Mouse (Mus musculus) intestine, embryonic 15.5 days (tissue): ENCODE results near the gene Ints6. TPM values are rescaled to one million over a fixed set of nuclear protein-coding genes. Genes with fewer than 3 reads are reported as not detected.

Experiments
- ATAC-seq: fragments of 200-750 bp; cut with Nextera tagmentation; 2 replicates; pipeline ENCODE4 v1.8.0; 2017; ENCODE audit warnings: moderate TSS enrichment, moderate library complexity
- H3K27ac ChIP-seq: fragments of 300-500 bp; sonication (generic); 2 replicates; pipeline ENCODE4 v1.5.1; 2015; ENCODE audit warnings: mild to moderate bottlenecking, inconsistent platforms
- H3K27me3 ChIP-seq: fragments of 300-500 bp; sonication (generic); replicated peaks from 2 replicates; pipeline ENCODE4 v1.6.1; 2015; ENCODE audit warnings: inconsistent platforms
- H3K36me3 ChIP-seq: fragments of 300-500 bp; sonication (generic); 2 replicates; pipeline ENCODE4 v1.6.1; 2015; ENCODE audit warnings: inconsistent platforms
- H3K4me1 ChIP-seq: fragments of 300-500 bp; sonication (generic); replicated peaks from 2 replicates; pipeline ENCODE4 v1.6.1; 2015; ENCODE audit warnings: inconsistent platforms
- H3K4me2 ChIP-seq: fragments of 300-500 bp; sonication (generic); replicated peaks from 2 replicates; pipeline ENCODE4 v1.6.1; 2015; ENCODE audit warnings: mild to moderate bottlenecking, inconsistent platforms
- H3K4me3 ChIP-seq: fragments of 300-500 bp; sonication (generic); replicated peaks from 2 replicates; pipeline ENCODE4 v1.5.1; 2015; ENCODE audit warnings: inconsistent platforms
- H3K9ac ChIP-seq: fragments of 300-500 bp; sonication (generic); 2 replicates; pipeline ENCODE4 v1.6.1; 2015; ENCODE audit warnings: inconsistent platforms
- H3K9me3 ChIP-seq: fragments of 300-500 bp; sonication (generic); 2 replicates; pipeline ENCODE4 v1.6.1; 2016; ENCODE audit warnings: inconsistent platforms
- WGBS: fragments of 180-500 bp; shearing (Covaris S2); methylation state at CpG from one replicate; pipeline ENCODE4 v1.1.7; 2015; 5-methylcytosine and 5-hydroxymethylcytosine counted together
- polyA plus RNA-seq: library from polyadenylated mRNA; unstranded; fragments of >200 nt; fragmentation: Nextera tagmentation; extraction: Ambion mirVana; gene quantifications from 2 replicates; pipeline ENCODE4 v1.2.1, GENCODE M21; 2015

Gene Ints6
- polyA plus RNA-seq, 1 experiment from 2014 or later = 20.3 TPM

GRCm38 (mm10) chr14:62775034-62775433 lies 14.1 kb upstream of the Ints6 start:
- Histone ChIP-seq H3K4me3 (no peak overlapping the region), H3K27ac (no peak overlapping the region), H3K9me3 (no peaks in the 10 kb centered on the region), H3K9ac (no peak overlapping the region), H3K27me3 (no peaks in the 10 kb centered on the region), H3K36me3 (no peaks in the 10 kb centered on the region), H3K4me2 (no peak overlapping the region), H3K4me1 (no peaks in the 10 kb centered on the region)
- WGBS = 53% methylated on average over 3 of the region's 3 CpGs
- ATAC-seq = peak; percentile 94

- ATAC-seq = peak; percentile 48
- Histone ChIP-seq H3K27ac (no peak overlapping the region), H3K9me3 (no peaks in the 10 kb centered on the region), H3K9ac (no peak overlapping the region), H3K4me1 (no peaks in the 10 kb centered on the region), H3K27me3 (no peaks in the 10 kb centered on the region), H3K4me3 (no peak overlapping the region), H3K36me3 (no peaks in the 10 kb centered on the region), H3K4me2 (no peak overlapping the region)
- 69% methylated on average over 3 of the region's 3 CpGs for WGBS
Measured at GRCm38 (mm10) chr14:62774246-62774645, 13.3 kb upstream of the Ints6 start.

- Histone ChIP-seq H3K9me3 (no peaks in the 10 kb centered on the region), H3K4me1 (no peaks in the 10 kb centered on the region), H3K27me3 (no peaks in the 10 kb centered on the region), H3K36me3 (no peaks in the 10 kb centered on the region), H3K27ac (no peak overlapping the region), H3K4me2 (no peak overlapping the region), H3K4me3 (no peak overlapping the region), H3K9ac (no peak overlapping the region)
- 77% methylated on average over 6 of the region's 6 CpGs for WGBS
- ATAC-seq = no peak
Measured at GRCm38 (mm10) chr14:62773766-62774165, 12.8 kb upstream of the Ints6 start.

GRCm38 (mm10) chr14:62765398-62765797 lies 4.4 kb upstream of the Ints6 start:
- Histone ChIP-seq H3K4me3 (no peak overlapping the region), H3K27ac (no peak overlapping the region), H3K9ac (no peak overlapping the region), H3K4me2 (no peak overlapping the region), H3K9me3 (no peaks in the 10 kb centered on the region), H3K36me3 (no peaks in the 10 kb centered on the region), H3K4me1 (no peaks in the 10 kb centered on the region), H3K27me3 (no peaks in the 10 kb centered on the region)
- no peak for ATAC-seq
- 72% methylated on average over 2 of the region's 2 CpGs for WGBS

- no peaks in the 10 kb centered on the region for H3K27me3 ChIP-seq
- WGBS = 75% methylated on average over 5 of the region's 5 CpGs
- H3K9me3 ChIP-seq = no peaks in the 10 kb centered on the region
- no peaks in the 10 kb centered on the region for H3K4me1 ChIP-seq
- no peak overlapping the region for H3K4me3 ChIP-seq
- no peaks in the 10 kb centered on the region for H3K36me3 ChIP-seq
- H3K27ac ChIP-seq = no peak overlapping the region
- no peak overlapping the region for H3K9ac ChIP-seq
- ATAC-seq = no peak
- H3K4me2 ChIP-seq = no peak overlapping the region
Measured at GRCm38 (mm10) chr14:62764371-62764770, 3.4 kb upstream of the Ints6 start.

GRCm38 (mm10) chr14:62761943-62762342 lies 974 bp upstream of the Ints6 start:
- WGBS = 3% methylated on average over 11 of the region's 11 CpGs
- peak overlapping the region; percentile 97 for H3K27ac ChIP-seq
- peak overlapping the region; percentile 88 for H3K9ac ChIP-seq
- peak overlapping the region; percentile 72 for H3K4me3 ChIP-seq
- no peaks in the 10 kb centered on the region for H3K27me3 ChIP-seq
- H3K4me1 ChIP-seq = no peaks in the 10 kb centered on the region
- no peak for ATAC-seq
- H3K4me2 ChIP-seq = peak overlapping the region; percentile 69
- H3K36me3 ChIP-seq = no peaks in the 10 kb centered on the region
- no peaks in the 10 kb centered on the region for H3K9me3 ChIP-seq

- no peaks in the 10 kb centered on the region for H3K4me1 ChIP-seq
- H3K9ac ChIP-seq = peak overlapping the region; percentile 100
- H3K36me3 ChIP-seq = no peaks in the 10 kb centered on the region
- H3K27ac ChIP-seq = peak overlapping the region; percentile 99
- under 1% methylated on average over 65 of the region's 68 CpGs for WGBS
- peak overlapping the region; percentile 99 for H3K4me3 ChIP-seq
- H3K27me3 ChIP-seq = no peaks in the 10 kb centered on the region
- H3K9me3 ChIP-seq = no peaks in the 10 kb centered on the region
- H3K4me2 ChIP-seq = peak overlapping the region; percentile 70
- ATAC-seq = peak; percentile 48
Measured at GRCm38 (mm10) chr14:62760321-62761035, 491 bp downstream of the Ints6 start.

GRCm38 (mm10) chr14:62759771-62760320 lies 1.1 kb downstream of the Ints6 start:
- H3K9ac ChIP-seq = peak overlapping the region; percentile 100
- 0% methylated on average over 30 of the region's 38 CpGs for WGBS
- no peaks in the 10 kb centered on the region for H3K27me3 ChIP-seq
- H3K4me1 ChIP-seq = no peaks in the 10 kb centered on the region
- no peaks in the 10 kb centered on the region for H3K36me3 ChIP-seq
- peak overlapping the region; percentile 99 for H3K4me3 ChIP-seq
- peak overlapping the region; percentile 99 for H3K27ac ChIP-seq
- H3K4me2 ChIP-seq = peak overlapping the region; percentile 70
- ATAC-seq = peak; percentile 47
- no peaks in the 10 kb centered on the region for H3K9me3 ChIP-seq

- no peaks in the 10 kb centered on the region for H3K27me3 ChIP-seq
- no peaks in the 10 kb centered on the region for H3K9me3 ChIP-seq
- H3K4me2 ChIP-seq = no peak overlapping the region
- no peak overlapping the region for H3K27ac ChIP-seq
- no peak overlapping the region for H3K9ac ChIP-seq
- H3K4me1 ChIP-seq = no peaks in the 10 kb centered on the region
- H3K4me3 ChIP-seq = no peak overlapping the region
- no peak for ATAC-seq
- no peaks in the 10 kb centered on the region for H3K36me3 ChIP-seq
- 95% methylated on average over 5 of the region's 5 CpGs for WGBS
Measured at GRCm38 (mm10) chr14:62758714-62759113, 2.3 kb downstream of the Ints6 start.

- Histone ChIP-seq H3K4me1 (no peaks in the 10 kb centered on the region), H3K9ac (no peak overlapping the region), H3K27me3 (no peaks in the 10 kb centered on the region), H3K4me2 (no peak overlapping the region), H3K36me3 (no peaks in the 10 kb centered on the region), H3K27ac (no peak overlapping the region), H3K4me3 (no peak overlapping the region), H3K9me3 (no peaks in the 10 kb centered on the region)
- ATAC-seq = no peak
- 98% methylated on average over 1 of the region's 1 CpGs for WGBS
Measured at GRCm38 (mm10) chr14:62755095-62755640, 5.8 kb downstream of the Ints6 start.

- H3K9ac ChIP-seq = no peak overlapping the region
- H3K27ac ChIP-seq = no peak overlapping the region
- no peak for ATAC-seq
- H3K36me3 ChIP-seq = no peaks in the 10 kb centered on the region
- H3K4me3 ChIP-seq = no peak overlapping the region
- H3K4me1 ChIP-seq = no peaks in the 10 kb centered on the region
- H3K9me3 ChIP-seq = no peaks in the 10 kb centered on the region
- H3K27me3 ChIP-seq = no peaks in the 10 kb centered on the region
- H3K4me2 ChIP-seq = no peak overlapping the region
- WGBS = 76% methylated on average over 2 of the region's 2 CpGs
Measured at GRCm38 (mm10) chr14:62751479-62751878, 9.5 kb downstream of the Ints6 start.

GRCm38 (mm10) chr14:62735646-62736045 lies 25.3 kb downstream of the Ints6 start:
- no peak overlapping the region for H3K4me3 ChIP-seq
- no peaks in the 10 kb centered on the region for H3K27me3 ChIP-seq
- H3K36me3 ChIP-seq = peaks cover 6% of the 10 kb centered on the region; the same call in 1 of the 2 replicates
- H3K4me2 ChIP-seq = no peak overlapping the region
- 91% methylated on average over 1 of the region's 1 CpGs for WGBS
- no peak overlapping the region for H3K9ac ChIP-seq
- H3K4me1 ChIP-seq = no peaks in the 10 kb centered on the region
- ATAC-seq = no peak
- no peaks in the 10 kb centered on the region for H3K9me3 ChIP-seq
- H3K27ac ChIP-seq = no peak overlapping the region

- Histone ChIP-seq H3K4me3 (no peak overlapping the region), H3K4me2 (no peak overlapping the region), H3K9ac (no peak overlapping the region), H3K9me3 (no peaks in the 10 kb centered on the region), H3K27ac (no peak overlapping the region), H3K36me3 (peaks cover 3% of the 10 kb centered on the region; the same call in 1 of the 2 replicates), H3K4me1 (no peaks in the 10 kb centered on the region), H3K27me3 (no peaks in the 10 kb centered on the region)
- WGBS = 77% methylated on average over 2 of the region's 2 CpGs
- ATAC-seq = no peak
Measured at GRCm38 (mm10) chr14:62733666-62734065, 27.3 kb downstream of the Ints6 start.
